Mouse (Mus musculus): ENCODE measurements around the gene Dao.

- TF ChIP-seq POLR2A (IDR thresholded peaks at IDR 0.05; ENCODE audit: insufficient read depth, low read depth, low read length) (no peak), CTCF (IDR thresholded peaks at IDR 0.05; ENCODE audit: insufficient read depth, low read depth, low read length) (no peak)
These were observed 37.9 kb downstream of the Dao start for GRCm38 (mm10) chr5:114041327-114041930.
